Mouse (Mus musculus): ENCODE measurements around the gene Gm5941. TPM values are rescaled to one million over a fixed set of nuclear protein-coding genes. Genes with fewer than 3 reads are reported as not detected.

The Gm5941 gene
- not detected for polyA plus RNA-seq (2017; shearing (Covaris generic))

DNA sequence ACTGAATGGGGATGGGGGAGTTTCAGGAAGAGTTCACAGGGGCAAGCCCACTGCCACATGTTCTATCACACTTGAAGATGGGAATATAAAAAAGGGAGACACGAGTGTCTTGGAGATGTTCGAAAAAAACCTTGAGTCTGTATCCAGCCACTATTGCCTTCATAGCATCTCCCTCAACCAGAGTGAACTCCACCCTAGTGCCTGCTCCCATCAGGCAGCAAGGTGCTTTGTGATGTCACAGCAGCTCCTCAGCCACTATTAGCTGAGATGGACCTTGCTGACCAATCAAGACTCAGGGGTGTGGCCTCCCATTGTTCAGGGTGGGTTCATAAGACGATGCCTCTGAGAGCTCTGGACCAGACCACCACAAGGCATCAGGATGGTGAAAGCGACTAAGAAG lies at the start of gene Gm5941:
TSS of gene Gm5941 (plus strand) at position 301 of the 400 bp plus-strand sequence.

Other genes with a start within 250 kb of the Gm5941 start
- gene Mageb18, start 109.6 kb downstream of the Gm5941 start, polyA plus RNA-seq (2017; shearing (Covaris generic)) = not detected

All from activated CD4-positive, CD25-positive, alpha-beta regulatory T cell (primary cell).